Mouse (Mus musculus) heart, embryonic 10.5 days (tissue): ENCODE measurements around the gene Tns1. TPM values are rescaled to one million over a fixed set of nuclear protein-coding genes. Genes with fewer than 3 reads are reported as not detected.

ENCODE experiments used
- DNase-seq: peaks from one replicate; pipeline ENCODE4 v3.0.0-alpha.2; 2017; ENCODE audit warnings: low spot score
- H3K27ac ChIP-seq: fragments of 300-500 bp; sonication (generic); 2 replicates; pipeline ENCODE4 v1.5.1; 2016; ENCODE audit warnings: mild to moderate bottlenecking
- H3K27me3 ChIP-seq: fragments of 300-500 bp; sonication (generic); 2 replicates; pipeline ENCODE4 v1.6.1; 2016; ENCODE audit warnings: mild to moderate bottlenecking; ENCODE audit not compliant: poor library complexity, insufficient read depth, severe bottlenecking
- H3K36me3 ChIP-seq: fragments of 300-500 bp; sonication (generic); 2 replicates; pipeline ENCODE4 v1.6.1; 2016; ENCODE audit warnings: mild to moderate bottlenecking, moderate library complexity
- H3K4me1 ChIP-seq: fragments of 300-500 bp; sonication (generic); 2 replicates; pipeline ENCODE4 v1.6.1; 2016; ENCODE audit warnings: mild to moderate bottlenecking
- H3K4me3 ChIP-seq: fragments of 300-500 bp; sonication (generic); 2 replicates; pipeline ENCODE4 v1.5.1; 2016; ENCODE audit warnings: mild to moderate bottlenecking, moderate library complexity
- H3K9me3 ChIP-seq: fragments of 300-500 bp; sonication (generic); 2 replicates; pipeline ENCODE4 v1.6.1; 2016; ENCODE audit warnings: mild to moderate bottlenecking, moderate library complexity
- WGBS: fragments of 180-500 bp; shearing (Covaris S2); methylation state at CpG from one replicate; pipeline ENCODE4 v1.1.7; 2016; 5-methylcytosine and 5-hydroxymethylcytosine counted together
- polyA plus RNA-seq: library from polyadenylated mRNA; unstranded; fragments of >200 nt; fragmentation: Nextera tagmentation; extraction: Ambion mirVana; gene quantifications from 2 replicates; pipeline ENCODE4 v1.2.1, GENCODE M21; 2016

Gene Tns1
- polyA plus RNA-seq, 1 experiment from 2014 or later = 49.8 TPM

GRCm38 (mm10) chr1:74113071-74113470 is 11.2 kb downstream of the Tns1 start:
- WGBS = 47% methylated on average over 3 of the region's 3 CpGs
- H3K36me3 ChIP-seq = no peaks in the 10 kb centered on the region
- no peak overlapping the region for H3K27ac ChIP-seq
- H3K4me1 ChIP-seq = peaks cover 19% of the 10 kb centered on the region
- DNase-seq = no peak
- peaks cover 49% of the 10 kb centered on the region for H3K27me3 ChIP-seq
- H3K9me3 ChIP-seq = no peaks in the 10 kb centered on the region
- no peak overlapping the region for H3K4me3 ChIP-seq

DNA sequence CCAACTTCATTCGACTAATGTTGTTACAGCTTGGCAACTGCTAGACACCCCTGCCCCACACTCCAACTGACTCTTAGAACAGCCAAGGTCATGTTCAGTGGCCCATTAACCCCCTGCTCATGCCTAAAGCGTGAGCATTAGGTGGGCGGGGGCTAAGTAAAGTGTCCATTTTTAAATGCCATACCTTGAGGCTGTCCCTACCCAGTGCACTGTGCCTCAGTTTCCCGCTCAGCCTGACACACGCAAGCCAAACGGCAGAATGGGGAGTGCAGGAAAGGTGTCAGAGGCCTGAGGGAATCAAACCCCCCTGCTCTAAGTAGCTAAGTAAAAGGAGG is 12.6 kb downstream of the Tns1 start:
- no peak overlapping the region for H3K4me3 ChIP-seq
- H3K36me3 ChIP-seq = no peaks in the 10 kb centered on the region
- H3K9me3 ChIP-seq = no peaks in the 10 kb centered on the region
- peak overlapping the region; percentile 62 for H3K27ac ChIP-seq
- WGBS = 34% methylated on average over 6 of the region's 6 CpGs
- H3K4me1 ChIP-seq = peaks cover 25% of the 10 kb centered on the region
- H3K27me3 ChIP-seq = peaks cover 55% of the 10 kb centered on the region
- no peak for DNase-seq

- 15% methylated on average over 8 of the region's 8 CpGs for WGBS
- peak overlapping the region; percentile 62 for H3K27ac ChIP-seq
- no peaks in the 10 kb centered on the region for H3K9me3 ChIP-seq
- no peak for DNase-seq
- peaks cover 60% of the 10 kb centered on the region for H3K27me3 ChIP-seq
- H3K4me1 ChIP-seq = peaks cover 25% of the 10 kb centered on the region
- H3K4me3 ChIP-seq = no peak overlapping the region
- no peaks in the 10 kb centered on the region for H3K36me3 ChIP-seq
Measured at GRCm38 (mm10) chr1:74110932-74111695, 13.1 kb downstream of the Tns1 start.

GRCm38 (mm10) chr1:74109670-74110069 is 14.6 kb downstream of the Tns1 start:
- Histone ChIP-seq H3K27ac (no peak overlapping the region), H3K27me3 (peaks cover 65% of the 10 kb centered on the region)
- 49% methylated on average over 2 of the region's 2 CpGs for WGBS

GRCm38 (mm10) chr1:74107931-74108618 is 16.2 kb downstream of the Tns1 start:
- H3K9me3 ChIP-seq = no peaks in the 10 kb centered on the region
- no peak overlapping the region for H3K4me3 ChIP-seq
- no peak for DNase-seq
- H3K27ac ChIP-seq = no peak overlapping the region
- peaks cover 68% of the 10 kb centered on the region for H3K27me3 ChIP-seq
- 62% methylated on average over 5 of the region's 5 CpGs for WGBS
- no peaks in the 10 kb centered on the region for H3K36me3 ChIP-seq
- peaks cover 44% of the 10 kb centered on the region for H3K4me1 ChIP-seq

More at GRCm38 (mm10) chr1:74109670-74110069, 14.6 kb downstream of the Tns1 start:
- DNase-seq = no peak
- Histone ChIP-seq H3K4me1 (peaks cover 28% of the 10 kb centered on the region), H3K4me3 (no peak overlapping the region), H3K9me3 (no peaks in the 10 kb centered on the region), H3K36me3 (no peaks in the 10 kb centered on the region)

- no peak overlapping the region for H3K27ac ChIP-seq
- H3K27me3 ChIP-seq = peaks cover 70% of the 10 kb centered on the region
- DNase-seq = no peak
- no peaks in the 10 kb centered on the region for H3K36me3 ChIP-seq
- H3K4me1 ChIP-seq = peaks cover 46% of the 10 kb centered on the region
- H3K4me3 ChIP-seq = no peak overlapping the region
- WGBS = 51% methylated on average over 6 of the region's 6 CpGs
- H3K9me3 ChIP-seq = no peaks in the 10 kb centered on the region
Measured at GRCm38 (mm10) chr1:74106214-74106613, 18.0 kb downstream of the Tns1 start.

DNA sequence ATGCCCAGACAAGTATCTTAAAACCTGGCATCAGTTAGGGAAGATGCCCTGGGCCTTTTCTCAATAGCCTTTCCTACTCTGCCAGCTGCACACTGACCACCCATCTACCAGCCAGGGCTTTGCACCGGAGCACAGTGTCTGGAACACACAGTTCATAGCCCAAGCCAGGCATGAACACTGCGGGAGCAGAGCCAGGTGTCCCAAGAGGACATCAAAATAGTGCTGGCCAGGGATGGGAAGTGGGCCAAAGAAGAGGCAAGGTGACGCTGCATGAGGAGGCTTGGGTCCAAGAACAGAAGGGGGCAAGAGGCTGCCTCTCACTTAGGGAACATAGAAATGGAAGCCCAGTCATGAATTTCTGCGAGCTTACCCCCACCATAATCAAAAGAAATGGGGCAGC is 18.6 kb downstream of the Tns1 start:
- H3K4me3 ChIP-seq = no peak overlapping the region
- peaks cover 41% of the 10 kb centered on the region for H3K4me1 ChIP-seq
- 86% methylated on average over 4 of the region's 4 CpGs for WGBS
- no peaks in the 10 kb centered on the region for H3K36me3 ChIP-seq
- DNase-seq = no peak
- H3K27ac ChIP-seq = no peak overlapping the region
- H3K27me3 ChIP-seq = peaks cover 71% of the 10 kb centered on the region
- no peaks in the 10 kb centered on the region for H3K9me3 ChIP-seq

GRCm38 (mm10) chr1:74103654-74104353 is 20.4 kb downstream of the Tns1 start:
- no peaks in the 10 kb centered on the region for H3K36me3 ChIP-seq
- H3K9me3 ChIP-seq = no peaks in the 10 kb centered on the region
- peaks cover 51% of the 10 kb centered on the region for H3K4me1 ChIP-seq
- WGBS = 30% methylated on average over 6 of the region's 6 CpGs
- H3K4me3 ChIP-seq = no peak overlapping the region
- no peak for DNase-seq
- peak overlapping the region; percentile 50; the same call in 1 of the 2 replicates for H3K27ac ChIP-seq
- peaks cover 71% of the 10 kb centered on the region for H3K27me3 ChIP-seq

DNA sequence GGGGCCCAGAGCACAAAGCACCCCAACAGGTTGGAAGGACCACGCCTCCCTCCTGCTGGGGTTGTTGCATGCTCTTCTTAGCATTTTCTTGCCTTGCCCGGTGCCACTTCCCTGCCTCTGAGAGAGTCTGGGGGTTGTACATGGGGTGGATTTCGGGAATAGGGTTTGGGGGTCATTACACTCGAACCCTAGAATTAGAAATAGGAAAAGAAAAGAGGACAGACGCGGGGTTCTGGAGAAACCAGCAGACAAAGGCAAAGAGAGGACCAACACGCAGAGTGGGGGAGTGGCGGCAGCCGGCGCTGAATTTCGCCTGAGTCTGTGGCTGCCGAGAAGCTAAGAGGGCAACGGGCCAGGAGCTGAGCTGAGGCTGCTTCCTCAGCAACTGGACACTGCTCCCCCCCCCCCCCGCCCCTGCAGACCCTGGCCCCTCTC is 25.2 kb downstream of the Tns1 start:
- H3K4me3 ChIP-seq = peak overlapping the region; percentile 70
- H3K27ac ChIP-seq = peak overlapping the region; percentile 86
- no peaks in the 10 kb centered on the region for H3K9me3 ChIP-seq
- peaks cover 68% of the 10 kb centered on the region for H3K4me1 ChIP-seq
- 0% methylated on average over 13 of the region's 14 CpGs for WGBS
- H3K27me3 ChIP-seq = peaks cover 89% of the 10 kb centered on the region
- no peak for DNase-seq
- no peaks in the 10 kb centered on the region for H3K36me3 ChIP-seq

GRCm38 (mm10) chr1:74098004-74099000 is 25.9 kb downstream of the Tns1 start:
- no peak for DNase-seq
- no peaks in the 10 kb centered on the region for H3K9me3 ChIP-seq
- peak overlapping the region; percentile 86 for H3K27ac ChIP-seq
- H3K4me1 ChIP-seq = peaks cover 62% of the 10 kb centered on the region
- no peaks in the 10 kb centered on the region for H3K36me3 ChIP-seq
- under 1% methylated on average over 58 of the region's 58 CpGs for WGBS
- H3K4me3 ChIP-seq = peak overlapping the region; percentile 70
- H3K27me3 ChIP-seq = peaks cover 84% of the 10 kb centered on the region

GRCm38 (mm10) chr1:74095728-74096127 is 28.5 kb downstream of the Tns1 start:
- Histone ChIP-seq H3K36me3 (no peaks in the 10 kb centered on the region), H3K27ac (peak overlapping the region; percentile 29; the same call in 1 of the 2 replicates), H3K4me1 (peaks cover 76% of the 10 kb centered on the region), H3K27me3 (peaks cover 75% of the 10 kb centered on the region), H3K9me3 (no peaks in the 10 kb centered on the region), H3K4me3 (no peak overlapping the region)
- DNase-seq = no peak
- 32% methylated on average over 3 of the region's 3 CpGs for WGBS

GRCm38 (mm10) chr1:74095296-74095695 is 29.0 kb downstream of the Tns1 start:
- 35% methylated on average over 6 of the region's 6 CpGs for WGBS
- DNase-seq = no peak
- Histone ChIP-seq H3K9me3 (no peaks in the 10 kb centered on the region), H3K4me3 (no peak overlapping the region), H3K4me1 (peaks cover 80% of the 10 kb centered on the region), H3K36me3 (no peaks in the 10 kb centered on the region), H3K27me3 (peaks cover 75% of the 10 kb centered on the region), H3K27ac (peak overlapping the region; percentile 29; the same call in 1 of the 2 replicates)
